Mouse (Mus musculus): ENCODE measurements at regions not wholly inside any gene's neighbourhood (a gene's known extent, or its start where the extent isn't known, plus 50 kb on each side); places are given as distances from the start of the nearest gene placed in this dataset.

DNA sequence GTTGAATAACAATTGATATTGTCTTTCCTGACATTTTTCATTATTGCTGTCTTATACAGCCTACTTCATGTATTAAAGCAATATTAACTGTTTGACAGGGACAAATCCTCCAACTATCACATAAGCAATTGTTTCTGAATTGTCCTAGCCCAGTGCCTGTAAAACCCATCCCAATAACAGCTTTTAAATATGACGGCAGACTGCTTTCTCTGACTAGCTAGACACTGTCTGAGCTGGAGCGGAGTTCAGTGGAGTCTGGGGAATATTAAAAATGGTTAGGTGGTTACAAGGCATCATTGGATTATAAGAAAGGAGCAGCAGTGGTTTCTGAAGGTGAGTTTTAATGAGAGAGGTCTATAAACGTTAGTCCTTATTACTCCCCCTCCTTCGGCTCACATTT is 155.2 kb downstream of the Psat1 start:
- Histone ChIP-seq H3K4me1 (no peaks in the 10 kb centered on the region), H3K4me2 (no peak overlapping the region), H3K27me3 (no peaks in the 10 kb centered on the region), H3K9me3 (no peaks in the 10 kb centered on the region), H3K4me3 (no peak overlapping the region), H3K27ac (no peak overlapping the region), H3K9ac (no peak overlapping the region), H3K36me3 (no peaks in the 10 kb centered on the region)
- WGBS = 67% methylated on average over 4 of the region's 4 CpGs
- no peak for ATAC-seq (ENCODE audit: insufficient number of reproducible peaks, insufficient read depth, low FRiP score, low TSS enrichment, low read depth)

DNA sequence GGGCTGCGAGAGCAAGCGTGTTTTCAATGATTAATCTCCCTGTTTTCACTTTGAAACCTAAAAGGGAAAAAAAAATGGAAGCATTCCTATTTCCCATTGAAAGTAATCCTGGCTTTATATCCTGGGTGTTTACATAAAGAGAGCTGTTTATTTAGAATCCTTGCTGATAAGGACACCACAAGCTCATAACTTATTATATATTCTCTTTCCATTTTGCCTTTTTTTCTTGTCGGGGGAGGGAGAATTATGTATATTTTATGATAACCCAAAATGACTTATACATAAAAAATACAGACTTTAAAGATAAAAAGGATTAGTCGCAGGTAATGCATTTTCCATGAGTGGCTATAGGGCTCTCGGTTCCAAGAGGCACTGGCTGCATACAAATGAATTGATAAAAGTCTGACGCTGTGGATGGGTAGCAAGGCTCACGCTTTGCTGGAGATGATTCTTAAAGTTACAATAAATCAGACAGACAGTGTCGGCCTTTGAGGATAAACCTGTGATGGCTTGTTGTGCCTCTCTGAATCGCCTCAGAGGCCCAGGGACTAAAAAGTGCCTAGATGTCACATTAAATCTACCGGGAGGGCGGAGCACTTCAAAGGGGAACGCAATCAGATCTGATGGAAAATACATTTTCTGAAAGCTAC is 155.7 kb downstream of the Psat1 start:
- Histone ChIP-seq H3K27me3 (no peaks in the 10 kb centered on the region), H3K9me3 (no peaks in the 10 kb centered on the region), H3K36me3 (no peaks in the 10 kb centered on the region), H3K9ac (no peak overlapping the region), H3K4me3 (no peak overlapping the region), H3K4me2 (peak overlapping the region; percentile 33; the same call in 1 of the 2 replicates), H3K27ac (no peak overlapping the region), H3K4me1 (no peaks in the 10 kb centered on the region)
- no peak for ATAC-seq (ENCODE audit: insufficient number of reproducible peaks, insufficient read depth, low FRiP score, low TSS enrichment, low read depth)
- 55% methylated on average over 12 of the region's 12 CpGs for WGBS

GRCm38 (mm10) chr19:15790620-15791263 is 156.4 kb downstream of the Psat1 start:
- ATAC-seq (ENCODE audit: insufficient number of reproducible peaks, insufficient read depth, low FRiP score, low TSS enrichment, low read depth) = no peak
- H3K4me3 ChIP-seq = no peak overlapping the region
- H3K27me3 ChIP-seq = no peaks in the 10 kb centered on the region
- no peaks in the 10 kb centered on the region for H3K36me3 ChIP-seq
- H3K9ac ChIP-seq = no peak overlapping the region
- peak overlapping the region; percentile 33 for H3K4me2 ChIP-seq
- H3K9me3 ChIP-seq = no peaks in the 10 kb centered on the region
- H3K27ac ChIP-seq = no peak overlapping the region
- no peaks in the 10 kb centered on the region for H3K4me1 ChIP-seq
- WGBS = 32% methylated on average over 13 of the region's 13 CpGs

- H3K4me1 ChIP-seq = no peaks in the 10 kb centered on the region
- H3K36me3 ChIP-seq = no peaks in the 10 kb centered on the region
- no peak overlapping the region for H3K4me3 ChIP-seq
- no peaks in the 10 kb centered on the region for H3K27me3 ChIP-seq
- H3K4me2 ChIP-seq = no peak overlapping the region
- 69% methylated on average over 5 of the region's 5 CpGs for whole genome bisulfite sequencing
- ATAC-seq (ENCODE audit: insufficient number of reproducible peaks, insufficient read depth, low FRiP score, low TSS enrichment, low read depth) = no peak
- H3K9me3 ChIP-seq = no peaks in the 10 kb centered on the region
- no peak overlapping the region for H3K27ac ChIP-seq
- no peak overlapping the region for H3K9ac ChIP-seq
Measured at GRCm38 (mm10) chr19:15789741-15790140, 157.4 kb downstream of the Psat1 start.

GRCm38 (mm10) chr19:15784644-15785043 is 162.5 kb downstream of the Psat1 start:
- Histone ChIP-seq H3K36me3 (no peaks in the 10 kb centered on the region), H3K27me3 (no peaks in the 10 kb centered on the region), H3K4me3 (no peak overlapping the region), H3K9ac (no peak overlapping the region), H3K4me2 (no peak overlapping the region), H3K4me1 (no peaks in the 10 kb centered on the region), H3K9me3 (no peaks in the 10 kb centered on the region), H3K27ac (no peak overlapping the region)
- WGBS = 69% methylated on average over 4 of the region's 4 CpGs
- ATAC-seq (ENCODE audit: insufficient number of reproducible peaks, insufficient read depth, low FRiP score, low TSS enrichment, low read depth) = no peak

DNA sequence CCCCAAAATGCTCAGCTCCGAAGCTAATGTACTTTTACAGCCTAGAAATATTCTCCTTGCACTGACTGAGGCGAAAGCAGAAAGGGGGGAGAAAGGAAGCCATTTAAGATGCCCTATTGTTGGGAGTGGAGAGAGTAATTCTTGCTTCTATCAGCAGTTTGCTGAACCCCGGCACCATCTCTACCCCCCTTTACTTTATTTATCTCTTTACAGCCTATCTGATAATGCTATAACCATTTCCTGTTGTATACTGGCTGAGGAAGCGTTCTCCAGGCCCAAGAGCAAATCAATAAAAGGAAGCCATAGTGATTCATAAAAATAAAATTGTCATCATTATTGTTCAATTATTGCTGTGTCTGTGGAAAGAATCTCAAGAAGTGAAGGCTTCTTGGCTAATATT is 177.5 kb downstream of the Psat1 start:
- H3K4me1 ChIP-seq = peaks cover 4% of the 10 kb centered on the region; the same call in 1 of the 2 replicates
- 80% methylated on average over 4 of the region's 4 CpGs for WGBS
- H3K36me3 ChIP-seq = no peaks in the 10 kb centered on the region
- H3K9me3 ChIP-seq = peaks cover 1% of the 10 kb centered on the region; the same call in 1 of the 2 replicates
- no peak overlapping the region for H3K27ac ChIP-seq
- H3K4me3 ChIP-seq = no peak overlapping the region
- H3K4me2 ChIP-seq = no peak overlapping the region
- no peaks in the 10 kb centered on the region for H3K27me3 ChIP-seq
- no peak for ATAC-seq (ENCODE audit: insufficient number of reproducible peaks, insufficient read depth, low FRiP score, low TSS enrichment, low read depth)
- no peak overlapping the region for H3K9ac ChIP-seq

DNA sequence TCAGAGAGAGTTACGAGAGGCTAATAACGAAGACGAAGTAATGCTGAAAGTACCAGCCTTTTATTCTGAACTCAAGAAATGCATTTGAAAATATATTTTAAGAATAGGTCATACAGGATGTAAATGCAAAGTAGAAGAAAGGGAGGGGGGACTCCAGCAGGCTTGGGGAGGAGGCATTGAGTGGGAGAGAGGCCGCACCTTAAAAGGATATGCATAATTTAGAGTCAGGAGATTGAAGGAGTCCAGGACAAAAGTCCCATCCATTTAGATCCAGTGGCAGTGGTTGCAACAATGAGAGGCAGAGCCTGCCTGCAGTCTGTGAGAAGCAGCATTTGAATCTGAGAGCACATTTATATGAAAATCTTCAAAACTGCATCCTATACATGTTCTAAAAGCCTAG is 186.1 kb downstream of the Psat1 start:
- peaks cover 4% of the 10 kb centered on the region; the same call in 1 of the 2 replicates for H3K9me3 ChIP-seq
- ATAC-seq (ENCODE audit: insufficient number of reproducible peaks, insufficient read depth, low FRiP score, low TSS enrichment, low read depth) = no peak
- WGBS = 92% methylated on average over 4 of the region's 4 CpGs
- H3K4me3 ChIP-seq = no peak overlapping the region
- H3K9ac ChIP-seq = no peak overlapping the region
- no peaks in the 10 kb centered on the region for H3K27me3 ChIP-seq
- H3K36me3 ChIP-seq = no peaks in the 10 kb centered on the region
- no peak overlapping the region for H3K27ac ChIP-seq
- no peak overlapping the region for H3K4me2 ChIP-seq
- no peaks in the 10 kb centered on the region for H3K4me1 ChIP-seq

DNA sequence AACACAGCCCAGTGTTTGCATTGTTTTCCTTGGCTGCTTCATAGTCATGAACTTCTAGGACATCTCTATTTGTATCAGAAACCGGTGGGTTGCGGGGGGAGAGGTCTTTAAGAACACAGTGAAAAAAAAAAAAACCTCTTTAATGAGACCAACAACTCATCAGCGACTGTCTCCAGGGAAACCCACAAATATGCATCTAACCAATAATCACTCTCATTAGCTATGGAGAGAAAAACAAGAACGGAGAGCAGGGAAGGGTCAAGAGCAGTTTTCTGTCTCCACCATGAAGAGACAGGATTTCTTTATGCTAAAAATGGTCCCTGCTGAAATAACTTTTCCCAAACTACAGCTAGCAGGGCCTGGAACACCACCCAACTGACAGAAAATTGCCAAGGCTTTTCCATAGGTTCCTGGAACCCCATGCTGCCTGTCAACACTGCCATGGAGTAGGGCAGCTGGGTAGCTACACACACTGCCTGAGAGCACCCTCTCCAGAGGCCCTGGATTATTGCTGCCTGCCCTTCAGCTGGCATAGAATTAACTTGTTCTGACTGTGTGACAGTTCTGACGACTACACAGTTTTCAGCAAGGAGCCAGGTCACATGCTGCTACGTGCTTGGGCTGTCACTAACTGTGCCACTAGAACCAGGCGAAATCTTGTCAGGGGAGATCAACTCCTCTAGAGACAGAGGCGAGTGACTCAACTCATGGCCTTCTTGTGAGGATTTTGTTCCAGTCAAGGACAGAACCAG is 201.9 kb downstream of the Psat1 start:
- Histone ChIP-seq H3K9me3 (no peaks in the 10 kb centered on the region), H3K4me3 (no peak overlapping the region), H3K4me2 (no peak overlapping the region), H3K27ac (no peak overlapping the region), H3K27me3 (no peaks in the 10 kb centered on the region), H3K4me1 (no peaks in the 10 kb centered on the region), H3K9ac (no peak overlapping the region), H3K36me3 (no peaks in the 10 kb centered on the region)
- 46% methylated on average over 8 of the region's 8 CpGs for WGBS
- no peak for ATAC-seq (ENCODE audit: insufficient number of reproducible peaks, insufficient read depth, low FRiP score, low TSS enrichment, low read depth)

DNA sequence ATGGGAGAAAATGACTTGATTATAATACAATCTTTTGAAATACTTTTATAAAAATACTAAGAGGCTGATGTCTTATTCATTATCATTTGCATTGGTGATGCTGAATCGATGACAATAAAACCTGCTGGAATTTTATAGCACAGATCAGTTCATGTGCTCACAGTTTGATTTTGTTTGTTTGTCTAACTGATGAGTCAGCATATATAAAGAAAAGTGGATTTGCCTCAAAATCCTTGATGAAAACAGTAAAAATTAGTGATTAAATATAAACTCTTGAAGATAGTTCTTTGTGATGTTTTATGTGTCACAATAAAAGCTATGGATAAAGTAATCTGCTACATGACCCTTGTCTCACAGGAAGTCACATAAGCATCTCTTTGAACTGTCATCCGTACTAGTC is 210.9 kb downstream of the Psat1 start:
- Histone ChIP-seq H3K27me3 (no peaks in the 10 kb centered on the region), H3K4me3 (no peak overlapping the region), H3K27ac (no peak overlapping the region), H3K4me1 (no peaks in the 10 kb centered on the region), H3K36me3 (no peaks in the 10 kb centered on the region), H3K9me3 (no peaks in the 10 kb centered on the region), H3K9ac (no peak overlapping the region), H3K4me2 (no peak overlapping the region)
- no peak for ATAC-seq (ENCODE audit: insufficient number of reproducible peaks, insufficient read depth, low FRiP score, low TSS enrichment, low read depth)
- WGBS = 82% methylated on average over 2 of the region's 2 CpGs

- H3K27me3 ChIP-seq = no peaks in the 10 kb centered on the region
- WGBS = 22% methylated on average over 13 of the region's 13 CpGs
- ATAC-seq (ENCODE audit: insufficient number of reproducible peaks, insufficient read depth, low FRiP score, low TSS enrichment, low read depth) = no peak
- H3K4me1 ChIP-seq = 0 out of 2 replicates have a peak, but pooled peaks cover 5% of the 10 kb centered on the region
- no peaks in the 10 kb centered on the region for H3K36me3 ChIP-seq
- H3K4me2 ChIP-seq = no peak overlapping the region
- H3K9me3 ChIP-seq = no peaks in the 10 kb centered on the region
- H3K4me3 ChIP-seq = no peak overlapping the region
- no peak overlapping the region for H3K27ac ChIP-seq
- H3K9ac ChIP-seq = no peak overlapping the region
Measured at GRCm38 (mm10) chr19:15726785-15727406, 220.2 kb downstream of the Psat1 start.

DNA sequence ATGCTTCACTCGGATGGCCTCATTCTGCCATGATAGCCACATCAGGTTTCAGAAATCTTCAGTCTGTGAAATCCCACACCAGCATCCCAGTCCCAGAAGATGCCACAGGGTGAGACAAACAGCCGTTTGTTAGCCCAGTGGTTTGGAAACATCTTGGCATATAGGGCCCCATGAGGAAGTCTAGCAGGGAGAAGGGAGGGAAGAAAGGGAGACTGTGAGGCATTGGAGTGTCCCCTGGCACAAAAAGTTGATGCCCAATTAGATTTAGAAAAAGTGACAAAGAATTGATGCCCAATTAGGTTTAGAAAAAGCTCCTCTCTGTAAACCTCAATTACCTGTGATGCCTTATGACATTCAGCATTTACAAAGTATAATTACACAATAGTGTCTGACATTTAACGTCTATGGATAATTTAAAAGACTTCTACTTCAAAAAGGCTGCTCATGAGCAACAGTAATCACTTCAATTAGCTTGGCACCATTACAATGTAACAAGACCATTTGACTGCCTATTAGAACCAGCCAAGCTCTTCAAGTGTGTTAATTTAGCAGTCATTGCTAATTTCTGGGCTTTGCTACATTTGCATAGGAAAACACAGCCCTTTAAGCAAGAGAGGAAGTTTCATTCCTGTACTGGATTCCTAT is 254.6 kb downstream of the Psat1 start:
- 48% methylated on average over 3 of the region's 3 CpGs for WGBS
- Histone ChIP-seq H3K4me3 (no peak overlapping the region), H3K4me2 (no peak overlapping the region), H3K36me3 (no peaks in the 10 kb centered on the region), H3K4me1 (no peaks in the 10 kb centered on the region), H3K9me3 (no peaks in the 10 kb centered on the region), H3K27me3 (no peaks in the 10 kb centered on the region), H3K9ac (no peak overlapping the region), H3K27ac (no peak overlapping the region)
- no peak for ATAC-seq (ENCODE audit: insufficient number of reproducible peaks, insufficient read depth, low FRiP score, low TSS enrichment, low read depth)
